Mouse (Mus musculus) MEL (cell line): ENCODE measurements at regions not wholly inside any gene's neighbourhood (a gene's known extent, or its start where the extent isn't known, plus 50 kb on each side); places are given as distances from the start of the nearest gene placed in this dataset.

Experiments
- DNase-seq: peaks from one replicate; pipeline ENCODE4 v3.0.0; 2011; ENCODE audit warnings: low read depth, low spot score
- H3K27ac ChIP-seq: 2 replicates; pipeline ENCODE4 v1.5.1; 2012; ENCODE audit warnings: low read depth, mild to moderate bottlenecking, control low read depth, low read length, moderate library complexity; ENCODE audit not compliant: control insufficient read depth
- H3K27me3 ChIP-seq, 2 experiments: fragments of 150-350 bp in 1 of 2; sonication (generic) in 1 of 2; 2 replicates each; pipeline ENCODE4 v1.6.1; 2012; ENCODE audit warnings: low read length in 2 of 2, mild to moderate bottlenecking in 2 of 2, improper control_type of control experiment in 1 of 2, moderate library complexity in 1 of 2; ENCODE audit not compliant: insufficient read depth in 2 of 2, control insufficient read depth in 1 of 2
- H3K36me3 ChIP-seq, 2 experiments: 2 replicates each; pipeline ENCODE4 v1.6.1; 2012 to 2014; ENCODE audit warnings: low read length in 2 of 2, improper control_type of control experiment in 1 of 2, inconsistent platforms in 1 of 2, mild to moderate bottlenecking in 1 of 2; ENCODE audit not compliant: insufficient read depth in 2 of 2, control insufficient read depth in 1 of 2
- H3K4me1 ChIP-seq, 2 experiments: fragments of 150-350 bp in 1 of 2; sonication (generic) in 1 of 2; 2 replicates each; pipeline ENCODE4 v1.6.1; 2012; ENCODE audit warnings: low read length in 2 of 2, improper control_type of control experiment in 1 of 2, mild to moderate bottlenecking in 1 of 2; ENCODE audit not compliant: insufficient read depth in 2 of 2, control insufficient read depth in 1 of 2
- H3K4me3 ChIP-seq, 2 experiments: fragments of 150-350 bp in 1 of 2; sonication (generic) in 1 of 2; 2 replicates each; pipeline ENCODE4 v1.5.1; 2012; ENCODE audit warnings: low read depth in 2 of 2, low read length in 2 of 2, mild to moderate bottlenecking in 2 of 2, moderate library complexity in 2 of 2, control low read depth in 1 of 2, improper control_type of control experiment in 1 of 2; ENCODE audit not compliant: control insufficient read depth in 1 of 2, insufficient read depth in 1 of 2
- H3K79me2 ChIP-seq: 2 replicates; pipeline ENCODE4 v1.6.1; 2012; ENCODE audit warnings: mild to moderate bottlenecking, low read length, moderate library complexity; ENCODE audit not compliant: control insufficient read depth, poor library complexity, insufficient read depth
- H3K9ac ChIP-seq: 2 replicates; pipeline ENCODE4 v1.6.1; 2012; ENCODE audit warnings: low read depth, mild to moderate bottlenecking, control low read depth, low read length, moderate library complexity; ENCODE audit not compliant: control insufficient read depth, poor library complexity, severe bottlenecking
- H3K9me3 ChIP-seq: fragments of 150-350 bp; sonication (generic); replicated peaks from 2 replicates; pipeline ENCODE4 v1.6.1; 2012; ENCODE audit warnings: mild to moderate bottlenecking, low read length, improper control_type of control experiment, moderate library complexity; ENCODE audit not compliant: insufficient read depth
- BHLHE40 ChIP-seq: IDR thresholded peaks from 2 replicates; pipeline ENCODE4 v1.6.1; 2012; ENCODE audit warnings: low read depth, mild to moderate bottlenecking, inconsistent platforms, low read length, improper control_type of control experiment, borderline replicate concordance
- MAFK ChIP-seq: IDR thresholded peaks from 2 replicates; pipeline ENCODE4 v1.6.1; 2011; ENCODE audit warnings: low read depth, mild to moderate bottlenecking, low read length, improper control_type of control experiment, borderline replicate concordance

DNA sequence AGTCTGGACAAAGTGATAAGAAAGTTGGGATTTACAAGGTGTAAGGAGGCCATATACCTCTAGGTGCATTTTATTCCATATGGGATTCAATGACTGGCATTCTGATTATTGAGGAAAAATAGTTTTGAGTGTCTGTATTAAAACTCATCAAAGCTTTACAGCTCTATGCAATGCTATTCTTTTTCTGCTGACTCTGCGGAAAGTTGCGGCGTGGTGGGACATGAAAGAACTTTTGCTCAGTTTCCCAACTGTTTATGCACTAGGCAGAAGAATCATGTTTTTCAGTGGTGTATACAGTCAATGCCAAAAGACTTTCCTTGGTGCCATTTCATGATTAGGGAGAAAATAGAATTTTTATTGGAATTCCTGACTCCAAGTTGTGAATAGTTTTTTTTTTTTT is 55.4 kb upstream of the Frg1 start:
- no peaks in the 10 kb centered on the region for H3K79me2 ChIP-seq
- H3K36me3 ChIP-seq: no peaks in the 10 kb centered on the region
- H3K4me1 ChIP-seq: no peaks in the 10 kb centered on the region
- H3K9ac ChIP-seq: no peak overlapping the region
- no peak overlapping the region for H3K4me3 ChIP-seq
- TF ChIP-seq MAFK (peak; percentile 46), BHLHE40 (no peak)
- no peaks in the 10 kb centered on the region for H3K27me3 ChIP-seq
- no peak for DNase-seq
- no peaks in the 10 kb centered on the region for H3K9me3 ChIP-seq
- H3K27ac ChIP-seq: no peak overlapping the region
